Comparison of ENCODE assay signal across 8 mouse cellular contexts in the genomic region with DNA sequence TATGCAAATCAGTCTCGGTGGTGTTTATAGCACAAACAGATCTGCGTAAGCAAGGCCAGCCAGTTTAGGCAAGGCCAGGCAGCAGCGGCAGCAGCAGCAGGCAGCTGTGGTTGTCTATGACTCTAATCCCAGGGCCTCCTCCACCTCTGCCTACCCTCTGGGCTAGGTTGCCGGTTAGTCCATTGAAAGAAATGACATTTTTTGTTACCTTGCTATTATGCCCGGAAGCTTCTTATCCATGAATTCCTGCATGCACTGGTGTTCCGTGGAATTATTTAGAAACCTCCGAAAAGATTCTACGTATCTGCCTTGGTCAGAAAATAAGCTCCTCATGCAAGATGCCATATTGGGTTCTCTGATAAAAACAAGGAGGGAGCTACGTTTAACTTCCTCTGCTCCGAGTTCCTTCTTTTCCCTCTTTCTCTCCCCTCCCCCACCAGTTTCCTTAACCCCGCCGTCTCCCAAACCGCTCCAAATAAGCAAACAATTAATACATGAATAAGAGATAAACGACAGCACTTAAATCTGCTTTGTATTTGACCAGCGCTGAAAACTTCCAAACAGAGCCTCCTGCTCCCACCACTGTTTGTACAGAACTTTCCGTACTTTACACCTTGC. TPM values are rescaled to one million over a fixed set of nuclear protein-coding genes. Genes with fewer than 3 reads are reported as not detected.
DNase-seq lines count a peak whose midpoint lies in the region; ATAC-seq and TF ChIP-seq lines count a peak whose summit lies in the region.

No protein-coding gene starts in this region.

- no peaks in the 10 kb centered on the region for H3K4me1 ChIP-seq in embryonic facial prominence, embryonic 12.5 days
- peaks cover 28% of the 10 kb centered on the region for H3K4me1 ChIP-seq in midbrain, embryonic 10.5 days
- H3K4me1 ChIP-seq in small intestine, adult 2 months (ENCODE audit: control insufficient read depth, insufficient read depth, insufficient read length, low read length) = 0 out of 2 replicates have a peak, but pooled peaks cover 2% of the 10 kb centered on the region

- no peak for TF ChIP-seq CTCF in small intestine, adult 2 months (IDR thresholded peaks at IDR 0.05; ENCODE audit: extremely low read depth, insufficient read length, insufficient replicate concordance, low read depth, low read length)

- no peak for TF ChIP-seq POLR2A in small intestine, adult 2 months (IDR thresholded peaks at IDR 0.05; ENCODE audit: low read depth, low read length)

- peak overlapping the region; percentile 21; the same call in 1 of the 2 replicates for H3K9ac ChIP-seq in embryonic facial prominence, embryonic 12.5 days

- DNase-seq in adrenal gland, postnatal 36 days = peak; percentile 66 to 72
- DNase-seq in heart, adult 8-10 months (ENCODE audit: low spot score) = peak; percentile 44
- DNase-seq in kidney, adult 8-10 months = peak; percentile 84 to 86
- peak; percentile 49 for DNase-seq in left cerebral cortex, postnatal 4 days
- peak; percentile 44 for DNase-seq in midbrain, embryonic 10.5 days (ENCODE audit: low spot score)
- no peak for DNase-seq in thymus, postnatal 36 days

- H3K27ac ChIP-seq in embryonic facial prominence, embryonic 12.5 days = no peak overlapping the region
- peak overlapping the region; percentile 77 for H3K27ac ChIP-seq in midbrain, embryonic 10.5 days (replicated peaks)
- H3K27ac ChIP-seq in small intestine, adult 2 months (ENCODE audit: insufficient read depth, low read depth, low read length) = peak overlapping the region; percentile 36; the same call in 1 of the 2 replicates

- no peaks in the 10 kb centered on the region for H3K27me3 ChIP-seq in embryonic facial prominence, embryonic 12.5 days
- no peaks in the 10 kb centered on the region for H3K27me3 ChIP-seq in midbrain, embryonic 10.5 days (ENCODE audit: low read depth, poor library complexity, severe bottlenecking)
- H3K27me3 ChIP-seq in small intestine, adult 2 months (ENCODE audit: control insufficient read depth, insufficient read depth, low read length) = no peaks in the 10 kb centered on the region

- peak overlapping the region; percentile 22 for H3K4me3 ChIP-seq in embryonic facial prominence, embryonic 12.5 days
- peak overlapping the region; percentile 46 for H3K4me3 ChIP-seq in midbrain, embryonic 10.5 days
- H3K4me3 ChIP-seq in small intestine, adult 2 months (ENCODE audit: low read depth, low read length) = peak overlapping the region; percentile 58

- H3K36me3 ChIP-seq in embryonic facial prominence, embryonic 12.5 days = no peaks in the 10 kb centered on the region
- H3K36me3 ChIP-seq in midbrain, embryonic 10.5 days = no peaks in the 10 kb centered on the region
- H3K36me3 ChIP-seq in small intestine, adult 2 months (ENCODE audit: control insufficient read depth, insufficient read depth, low read length) = no peaks in the 10 kb centered on the region

- H3K9me3 ChIP-seq in embryonic facial prominence, embryonic 12.5 days = no peaks in the 10 kb centered on the region
- H3K9me3 ChIP-seq in midbrain, embryonic 10.5 days (replicated peaks) = no peaks in the 10 kb centered on the region

- intact Hi-C loops in left cerebral cortex, postnatal 4 days (cut with DNase I) = loop anchor here (5.0 kb wide), 1 partner anchor 476 kb away; a partner anchor contains a TSS

- H3K4me2 ChIP-seq in embryonic facial prominence, embryonic 12.5 days (replicated peaks) = peak overlapping the region; percentile 49

- 9% methylated on average over 16 of the region's 16 CpGs for WGBS in embryonic facial prominence, embryonic 12.5 days
- WGBS in midbrain, embryonic 10.5 days = 15% methylated on average over 16 of the region's 16 CpGs
- WGBS in small intestine, adult 2 months = 4% methylated on average over 16 of the region's 16 CpGs

- ATAC-seq in embryonic facial prominence, embryonic 12.5 days (ENCODE audit: insufficient number of reproducible peaks, insufficient read depth, low FRiP score, low TSS enrichment) = no peak

RNA-seq across cellular contexts. Expression of a gene that starts 0.6 kb away (rescaled TPM):
- 10 to 100 TPM in 1 of 2 experiments, 1 to 10 TPM in 1; 7.8 to 19.4 TPM for total RNA-seq in adrenal gland, postnatal 36 days (2021)
- 1.3 and 1.8 TPM in 2 replicates for polyA plus RNA-seq in embryonic facial prominence, embryonic 12.5 days (2016; fragmentation: Nextera tagmentation; extraction: Ambion mirVana)
- 10 to 100 TPM; 15.9 to 22.8 (median 19.4) TPM for total RNA-seq in heart, adult 8-10 months (2022)
- 10 to 100 TPM; 16.6 to 17.5 TPM for total RNA-seq in left cerebral cortex, postnatal 4 days (2021)
- 1.4 and 2.3 TPM in 2 replicates for polyA plus RNA-seq in midbrain, embryonic 10.5 days (2016; fragmentation: Nextera tagmentation; extraction: Ambion mirVana)
- 0.10 TPM in 1 of 2 replicates, not detected in the other for polyA plus RNA-seq in small intestine, adult 2 months (2012; rRNA removed)

RNA-seq across cellular contexts. Expression of a gene that starts 47.8 kb away (rescaled TPM):
- total RNA-seq in adrenal gland, postnatal 36 days (2021) = not detected
- polyA plus RNA-seq in embryonic facial prominence, embryonic 12.5 days (2016; fragmentation: Nextera tagmentation; extraction: Ambion mirVana) = not detected in 2 replicates
- not detected for total RNA-seq in heart, adult 8-10 months (2022)
- not detected for total RNA-seq in left cerebral cortex, postnatal 4 days (2021)
- not detected in 2 replicates for polyA plus RNA-seq in midbrain, embryonic 10.5 days (2016; fragmentation: Nextera tagmentation; extraction: Ambion mirVana)
- not detected in 2 replicates for polyA plus RNA-seq in small intestine, adult 2 months (2012; rRNA removed)

Comparison
In these comparisons a context has a peak if more than half of its experiments do, and no peak if none do; other contexts are left out.
1. DNase-seq: peak in adrenal gland, postnatal 36 days (2 of 2), heart, adult 8-10 months (single experiment), kidney, adult 8-10 months (2 of 2), left cerebral cortex, postnatal 4 days (single experiment) and midbrain, embryonic 10.5 days (single experiment); none in thymus, postnatal 36 days (0 of 2).
2. Peak in every context shown above with its lines, with median percentiles within 50 percentile points of each other: H3K4me3 ChIP-seq.